Mouse (Mus musculus) MEL (cell line): ENCODE results near the gene Rnf19b. TPM values are rescaled to one million over a fixed set of nuclear protein-coding genes. Genes with fewer than 3 reads are reported as not detected.

ENCODE experiments used
- DNase-seq: peaks from one replicate; pipeline ENCODE4 v3.0.0; 2011; ENCODE audit warnings: low read depth, low spot score
- H3K27ac ChIP-seq: 2 replicates; pipeline ENCODE4 v1.5.1; 2012; ENCODE audit warnings: low read depth, mild to moderate bottlenecking, control low read depth, low read length, moderate library complexity; ENCODE audit not compliant: control insufficient read depth
- H3K27me3 ChIP-seq, 2 experiments: fragments of 150-350 bp in 1 of 2; sonication (generic) in 1 of 2; 2 replicates each; pipeline ENCODE4 v1.6.1; 2012; ENCODE audit warnings: low read length in 2 of 2, mild to moderate bottlenecking in 2 of 2, improper control_type of control experiment in 1 of 2, moderate library complexity in 1 of 2; ENCODE audit not compliant: insufficient read depth in 2 of 2, control insufficient read depth in 1 of 2
- H3K36me3 ChIP-seq, 2 experiments: 2 replicates each; pipeline ENCODE4 v1.6.1; 2012 to 2014; ENCODE audit warnings: low read length in 2 of 2, improper control_type of control experiment in 1 of 2, inconsistent platforms in 1 of 2, mild to moderate bottlenecking in 1 of 2; ENCODE audit not compliant: insufficient read depth in 2 of 2, control insufficient read depth in 1 of 2
- H3K4me1 ChIP-seq, 2 experiments: fragments of 150-350 bp in 1 of 2; sonication (generic) in 1 of 2; 2 replicates each; pipeline ENCODE4 v1.6.1; 2012; ENCODE audit warnings: low read length in 2 of 2, improper control_type of control experiment in 1 of 2, mild to moderate bottlenecking in 1 of 2; ENCODE audit not compliant: insufficient read depth in 2 of 2, control insufficient read depth in 1 of 2
- H3K4me3 ChIP-seq, 2 experiments: fragments of 150-350 bp in 1 of 2; sonication (generic) in 1 of 2; 2 replicates each; pipeline ENCODE4 v1.5.1; 2012; ENCODE audit warnings: low read depth in 2 of 2, low read length in 2 of 2, mild to moderate bottlenecking in 2 of 2, moderate library complexity in 2 of 2, control low read depth in 1 of 2, improper control_type of control experiment in 1 of 2; ENCODE audit not compliant: control insufficient read depth in 1 of 2, insufficient read depth in 1 of 2
- H3K79me2 ChIP-seq: 2 replicates; pipeline ENCODE4 v1.6.1; 2012; ENCODE audit warnings: mild to moderate bottlenecking, low read length, moderate library complexity; ENCODE audit not compliant: control insufficient read depth, poor library complexity, insufficient read depth
- H3K9ac ChIP-seq: 2 replicates; pipeline ENCODE4 v1.6.1; 2012; ENCODE audit warnings: low read depth, mild to moderate bottlenecking, control low read depth, low read length, moderate library complexity; ENCODE audit not compliant: control insufficient read depth, poor library complexity, severe bottlenecking
- H3K9me3 ChIP-seq: fragments of 150-350 bp; sonication (generic); replicated peaks from 2 replicates; pipeline ENCODE4 v1.6.1; 2012; ENCODE audit warnings: mild to moderate bottlenecking, low read length, improper control_type of control experiment, moderate library complexity; ENCODE audit not compliant: insufficient read depth
- BHLHE40 ChIP-seq: IDR thresholded peaks from 2 replicates; pipeline ENCODE4 v1.6.1; 2012; ENCODE audit warnings: low read depth, mild to moderate bottlenecking, inconsistent platforms, low read length, improper control_type of control experiment, borderline replicate concordance
- CHD1 ChIP-seq: IDR thresholded peaks from 2 replicates; pipeline ENCODE4 v1.6.1; 2012; ENCODE audit warnings: low read depth, mild to moderate bottlenecking, inconsistent platforms, low read length, improper control_type of control experiment
- CTCF ChIP-seq, 3 experiments: IDR thresholded peaks in 2 of 3; conservative IDR thresholded peaks in 1 of 3; 2 replicates each; pipeline ENCODE4 v1.5.1; 2011 to 2012; ENCODE audit warnings: low read length in 3 of 3, low read depth in 2 of 3, mild to moderate bottlenecking in 2 of 3, improper control_type of control experiment in 1 of 3, inconsistent platforms in 1 of 3, mixed read lengths in 1 of 3, moderate library complexity in 1 of 3; ENCODE audit not compliant: control insufficient read depth in 1 of 3, insufficient read depth in 1 of 3, poor library complexity in 1 of 3, severe bottlenecking in 1 of 3
- E2F4 ChIP-seq: IDR thresholded peaks from 2 replicates; pipeline ENCODE4 v1.6.1; 2011; ENCODE audit warnings: low read depth, low read length, improper control_type of control experiment, borderline replicate concordance
- EP300 ChIP-seq, 2 experiments: IDR thresholded peaks; 2 replicates each; pipeline ENCODE4 v1.6.1; 2011; ENCODE audit warnings: improper control_type of control experiment in 2 of 2, low read length in 2 of 2, low read depth in 1 of 2, mild to moderate bottlenecking in 1 of 2
- ETS1 ChIP-seq: IDR thresholded peaks from 2 replicates; pipeline ENCODE4 v1.6.1; 2012; ENCODE audit warnings: low read depth, mild to moderate bottlenecking, inconsistent platforms, low read length, improper control_type of control experiment, moderate library complexity
- GABPA ChIP-seq: IDR thresholded peaks from 2 replicates; pipeline ENCODE4 v1.6.1; 2012; ENCODE audit warnings: low read depth, mild to moderate bottlenecking, inconsistent platforms, low read length, improper control_type of control experiment, moderate library complexity
- GATA1 ChIP-seq: IDR thresholded peaks from 2 replicates; pipeline ENCODE4 v1.6.1; 2011; ENCODE audit warnings: low read depth, low read length, improper control_type of control experiment
- HCFC1 ChIP-seq: IDR thresholded peaks from 2 replicates; pipeline ENCODE4 v1.6.1; 2012; ENCODE audit warnings: low read depth, mild to moderate bottlenecking, inconsistent platforms, low read length, improper control_type of control experiment, moderate library complexity
- JUND ChIP-seq: IDR thresholded peaks from 2 replicates; pipeline ENCODE4 v1.6.1; 2011; ENCODE audit warnings: low read depth, mild to moderate bottlenecking, improper control_type of control experiment, low read length
- KAT2A ChIP-seq: conservative IDR thresholded peaks from 2 replicates; pipeline ENCODE4 v1.6.1; 2012; ENCODE audit warnings: low read depth, low read length, improper control_type of control experiment, inconsistent platforms
- MAFK ChIP-seq: IDR thresholded peaks from 2 replicates; pipeline ENCODE4 v1.6.1; 2011; ENCODE audit warnings: low read depth, mild to moderate bottlenecking, low read length, improper control_type of control experiment, borderline replicate concordance
- MAZ ChIP-seq: IDR thresholded peaks from 2 replicates; pipeline ENCODE4 v1.6.1; 2012; ENCODE audit warnings: low read depth, mild to moderate bottlenecking, inconsistent platforms, low read length, improper control_type of control experiment
- MEF2A ChIP-seq: IDR thresholded peaks from 2 replicates; pipeline ENCODE4 v1.6.1; 2014; ENCODE audit warnings: low read depth, mild to moderate bottlenecking, inconsistent platforms, low read length, improper control_type of control experiment; ENCODE audit not compliant: poor library complexity, insufficient replicate concordance, severe bottlenecking; ENCODE audit errors: extremely low read depth
- MYB ChIP-seq: IDR thresholded peaks from 2 replicates; pipeline ENCODE4 v1.6.1; 2011; ENCODE audit warnings: mild to moderate bottlenecking, low read depth, low read length, improper control_type of control experiment
- POLR2A ChIP-seq, 2 experiments: IDR thresholded peaks; 2 replicates each; pipeline ENCODE4 v1.6.1; 2011 to 2012; ENCODE audit warnings: low read length in 2 of 2, mild to moderate bottlenecking in 2 of 2, control low read depth in 1 of 2, improper control_type of control experiment in 1 of 2, low read depth in 1 of 2, moderate library complexity in 1 of 2; ENCODE audit not compliant: control insufficient read depth in 1 of 2, insufficient read depth in 1 of 2, poor library complexity in 1 of 2
- RAD21 ChIP-seq: IDR thresholded peaks from 2 replicates; pipeline ENCODE4 v1.6.1; 2011; ENCODE audit warnings: mild to moderate bottlenecking, low read depth, low read length, improper control_type of control experiment
- SIN3A ChIP-seq: IDR thresholded peaks from 2 replicates; pipeline ENCODE4 v1.6.1; 2012; ENCODE audit warnings: low read length, improper control_type of control experiment, inconsistent platforms
- SMC3 ChIP-seq: IDR thresholded peaks from 2 replicates; pipeline ENCODE4 v1.6.1; 2011; ENCODE audit warnings: low read depth, low read length, improper control_type of control experiment
- TBP ChIP-seq: IDR thresholded peaks from 2 replicates; pipeline ENCODE4 v1.8.0; 2011; ENCODE audit warnings: low read depth, low read length, improper control_type of control experiment
- TCF12 ChIP-seq: IDR thresholded peaks from 2 replicates; pipeline ENCODE4 v1.6.1; 2014; ENCODE audit warnings: low read depth, mild to moderate bottlenecking, inconsistent platforms, low read length, improper control_type of control experiment, moderate library complexity
- USF1 ChIP-seq: IDR thresholded peaks from 2 replicates; pipeline ENCODE4 v1.6.1; 2014; ENCODE audit warnings: low read depth, mild to moderate bottlenecking, inconsistent platforms, low read length, improper control_type of control experiment, moderate library complexity
- USF2 ChIP-seq, 2 experiments: IDR thresholded peaks; 2 replicates each; pipeline ENCODE4 v1.6.1; 2011 to 2012; ENCODE audit warnings: improper control_type of control experiment in 2 of 2, low read length in 2 of 2, borderline replicate concordance in 1 of 2, inconsistent platforms in 1 of 2, low read depth in 1 of 2, mild to moderate bottlenecking in 1 of 2; ENCODE audit not compliant: insufficient read depth in 1 of 2
- ZC3H11A ChIP-seq: IDR thresholded peaks from 2 replicates; pipeline ENCODE4 v1.6.1; 2012; ENCODE audit warnings: low read depth, mild to moderate bottlenecking, inconsistent platforms, low read length, improper control_type of control experiment
- ZKSCAN1 ChIP-seq: IDR thresholded peaks from 2 replicates; pipeline ENCODE4 v1.6.1; 2012; ENCODE audit warnings: low read depth, mild to moderate bottlenecking, inconsistent platforms, low read length, improper control_type of control experiment, moderate library complexity
- ZMIZ1 ChIP-seq: IDR thresholded peaks from 2 replicates; pipeline ENCODE4 v1.6.1; 2012; ENCODE audit warnings: low read depth, mild to moderate bottlenecking, inconsistent platforms, low read length, improper control_type of control experiment, moderate library complexity
- ZNF384 ChIP-seq: IDR thresholded peaks from 2 replicates; pipeline ENCODE4 v1.6.1; 2012; ENCODE audit warnings: low read depth, mild to moderate bottlenecking, inconsistent platforms, low read length, improper control_type of control experiment
- polyA plus RNA-seq, 2 experiments: library from polyadenylated mRNA; stranded (reverse) in 1 of 2; unstranded in 1 of 2; fragments of >175 nt in 1 of 2; fragments of >200 nt in 1 of 2; gene quantifications; 2 replicates each; pipeline versions ENCODE4 v1.2.1 to v1.2.4; 2012; ENCODE audit warnings: low replicate concordance in 2 of 2, low read depth in 1 of 2; ENCODE audit not compliant: insufficient read length in 2 of 2, insufficient read depth in 1 of 2, missing spikeins in 1 of 2
- total RNA-seq: library from RNA; depleted of rRNA; stranded (reverse); fragments of 300-350 nt; gene quantifications from 2 replicates; pipeline ENCODE4 v1.2.3, GENCODE M21; 2012

The Rnf19b gene
- total and polyA plus RNA-seq, 3 experiments: 26.3 to 30.0 TPM; not detected in 1

DNA sequence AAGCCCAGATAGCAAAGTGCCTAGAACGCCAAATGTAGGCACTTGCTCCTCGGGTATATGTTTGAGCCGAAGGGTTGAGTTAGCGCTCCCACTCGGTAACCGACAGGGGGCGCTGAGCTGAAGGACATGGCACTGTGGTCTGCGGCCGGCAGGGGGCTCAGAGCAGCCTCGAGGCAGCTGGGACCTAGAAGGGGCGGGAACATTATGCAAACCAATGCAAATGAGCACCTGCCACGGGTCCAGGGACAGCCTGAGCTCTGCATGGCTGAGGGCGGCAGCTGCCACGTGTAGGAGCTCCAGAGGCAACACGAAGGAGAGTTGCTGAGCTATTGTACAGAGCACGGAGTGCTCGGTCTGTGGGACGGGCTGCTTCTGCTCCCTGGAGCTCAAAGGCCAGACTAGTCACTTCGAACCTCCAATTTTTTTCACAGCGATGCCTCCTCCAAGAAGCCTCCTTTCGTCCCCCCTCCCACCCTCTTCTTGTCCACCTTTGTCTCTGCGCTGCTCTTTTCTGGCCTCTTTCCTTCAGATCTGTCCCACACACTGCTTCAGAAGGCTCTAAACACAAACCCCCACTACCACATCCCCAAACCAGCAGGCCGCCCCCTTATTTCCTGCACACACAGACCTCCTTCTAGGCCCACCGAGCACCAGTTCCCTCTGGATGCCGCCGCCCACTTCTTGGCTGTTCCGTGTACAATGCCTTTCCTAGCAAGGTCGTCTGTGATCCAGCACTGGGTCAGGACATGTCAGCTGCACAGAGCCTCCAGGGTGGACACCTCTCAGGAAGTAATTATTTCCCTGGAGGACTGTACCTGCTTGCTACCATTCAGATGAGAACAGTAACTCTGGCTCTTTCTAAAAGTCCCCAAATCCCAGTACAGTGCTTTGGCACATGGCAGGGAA is 55.3 kb downstream of the Rnf19b start:
- no peaks in the 10 kb centered on the region for H3K27me3 ChIP-seq
- no peak for TF ChIP-seq ETS1
- no peak for TF ChIP-seq KAT2A
- no peak for TF ChIP-seq ZC3H11A
- peak; percentile 75 for TF ChIP-seq SMC3
- TF ChIP-seq TCF12: no peak
- TF ChIP-seq CHD1: no peak
- no peak for TF ChIP-seq MYB
- TF ChIP-seq RAD21: peak; percentile 40
- no peak for TF ChIP-seq HCFC1
- TF ChIP-seq USF2 (IDR thresholded peaks at IDR 0.05; ENCODE audit: borderline replicate concordance in 1 of 2, insufficient read depth in 1 of 2, low read depth in 1 of 2, low read length in 2 of 2): no peak
- TF ChIP-seq TBP: no peak
- TF ChIP-seq CTCF (IDR thresholded peaks at IDR 0.05 in 2 of 3, conservative IDR thresholded peaks at IDR 0.05 in 1 of 3; ENCODE audit: control insufficient read depth in 1 of 3, insufficient read depth in 1 of 3, low read depth in 2 of 3, low read length in 3 of 3, poor library complexity in 1 of 3, severe bottlenecking in 1 of 3): peak in 2 of 3 experiments; percentile 50 to 86; a peak in 5 of 6 replicates
- TF ChIP-seq GATA1: no peak
- TF ChIP-seq JUND: no peak

GRCm38 (mm10) chr4:129116703-129117102 is 58.6 kb downstream of the Rnf19b start:
- H3K27ac ChIP-seq: no peak overlapping the region
- TF ChIP-seq POLR2A (IDR thresholded peaks at IDR 0.05; ENCODE audit: control insufficient read depth in 1 of 2, insufficient read depth in 1 of 2, low read depth in 1 of 2, low read length in 2 of 2, poor library complexity in 1 of 2) (no peak), BHLHE40 (no peak), ZKSCAN1 (no peak), ETS1 (no peak), USF2 (IDR thresholded peaks at IDR 0.05; ENCODE audit: borderline replicate concordance in 1 of 2, insufficient read depth in 1 of 2, low read depth in 1 of 2, low read length in 2 of 2) (no peak), USF1 (no peak), EP300 (IDR thresholded peaks at IDR 0.05; ENCODE audit: low read depth in 1 of 2, low read length in 2 of 2) (no peak), HCFC1 (no peak), TCF12 (no peak), SIN3A (no peak), MAZ (no peak), ZNF384 (no peak), MAFK (no peak), RAD21 (no peak), GABPA (no peak), TBP (no peak), E2F4 (no peak), ZMIZ1 (no peak), MEF2A (no peak), JUND (no peak)
- no peaks in the 10 kb centered on the region for H3K4me1 ChIP-seq
- H3K79me2 ChIP-seq: no peaks in the 10 kb centered on the region
- H3K9ac ChIP-seq: no peak overlapping the region
- no peaks in the 10 kb centered on the region for H3K9me3 ChIP-seq
- H3K4me3 ChIP-seq: no peak overlapping the region
- no peaks in the 10 kb centered on the region for H3K36me3 ChIP-seq
- 0 out of 4 replicates have a peak, but pooled peaks cover 0 to 1% of the 10 kb centered on the region in 2 experiments for H3K27me3 ChIP-seq
- DNase-seq: no peak

More for the DNA sequence above, 55.3 kb downstream of the Rnf19b start:
- no peak overlapping the region for H3K27ac ChIP-seq
- H3K9me3 ChIP-seq: no peaks in the 10 kb centered on the region
- no peaks in the 10 kb centered on the region for H3K79me2 ChIP-seq
- H3K36me3 ChIP-seq: no peaks in the 10 kb centered on the region
- H3K4me1 ChIP-seq: no peaks in the 10 kb centered on the region
- no peak overlapping the region for H3K9ac ChIP-seq
- no peak overlapping the region for H3K4me3 ChIP-seq
- DNase-seq: peak; percentile 69
